In genomic region chr6:72409567-72409966, GRCm38 (mm10) we compare ENCODE assay signal across 8 mouse cellular contexts. TPM values are rescaled to one million over a fixed set of nuclear protein-coding genes. Genes with fewer than 3 reads are reported as not detected.
DNase-seq lines count a peak whose midpoint lies in the region; ATAC-seq and TF ChIP-seq lines count a peak whose summit lies in the region.

No protein-coding gene starts in this region.

- H3K4me1 ChIP-seq in hindbrain, postnatal 0 days (ENCODE audit: insufficient read depth, low read length) = peaks cover under 1% of the 10 kb centered on the region; the same call in 1 of the 2 replicates

- H3K9ac ChIP-seq in hindbrain, postnatal 0 days (replicated peaks; ENCODE audit: low read length) = no peak overlapping the region

- DNase-seq in gastrocnemius, adult 2 months = peak; percentile 64
- DNase-seq in gastrocnemius, adult 8-10 months (ENCODE audit: low spot score in 2 of 2) = no peak
- DNase-seq in testis, postnatal 10 days (ENCODE audit: low spot score) = peak; percentile 85
- DNase-seq in testis, postnatal 14 days (ENCODE audit: low spot score) = no peak
- peak; percentile 81 for DNase-seq in c-Kit-positive CD71-positive TER-119-positive erythroid progenitor cells, embryonic 14.5 days (ENCODE audit: low spot score)
- peak; percentile 89 for DNase-seq in hindbrain, postnatal 0 days (ENCODE audit: low spot score)
- DNase-seq in lung, postnatal 25 days (ENCODE audit: low spot score) = peak; percentile 62
- peak; percentile 71 for DNase-seq in thymus, postnatal 14 days

- ATAC-seq in hindbrain, postnatal 0 days = no peak

- H3K36me3 ChIP-seq in hindbrain, postnatal 0 days (ENCODE audit: insufficient read depth, low read length) = no peaks in the 10 kb centered on the region

- no peaks in the 10 kb centered on the region for H3K9me3 ChIP-seq in hindbrain, postnatal 0 days (ENCODE audit: low read length)

- H3K4me2 ChIP-seq in hindbrain, postnatal 0 days (ENCODE audit: low read depth, low read length) = no peak overlapping the region

- H3K4me3 ChIP-seq in gastrocnemius, adult 2 months = no peak overlapping the region
- H3K4me3 ChIP-seq in hindbrain, postnatal 0 days (ENCODE audit: low read length) = no peak overlapping the region

- peak; percentile 70 for TF ChIP-seq CTCF in gastrocnemius, adult 2 months (IDR thresholded peaks at IDR 0.05)
- TF ChIP-seq CTCF in hindbrain, postnatal 0 days (IDR thresholded peaks at IDR 0.05; ENCODE audit: low read depth) = peak; percentile 72

- 9% methylated on average over 3 of the region's 3 CpGs for WGBS in hindbrain, postnatal 0 days

- no peak overlapping the region for H3K27ac ChIP-seq in gastrocnemius, adult 2 months
- H3K27ac ChIP-seq in hindbrain, postnatal 0 days = no peak overlapping the region

- intact Hi-C loops in gastrocnemius, adult 2 months (cut with DNase I) = loop anchor here (5.0 to 10.0 kb wide), 2 partner anchors 127 to 225 kb away; no protein-coding TSS in a partner anchor

- H3K27me3 ChIP-seq in hindbrain, postnatal 0 days (ENCODE audit: insufficient read depth, low read length) = no peaks in the 10 kb centered on the region

RNA-seq across cellular contexts. Expression of gene Ggcx, which starts 4.5 kb away (rescaled TPM):
- total RNA-seq in gastrocnemius, adult 2 months (2021) = 10 to 100 TPM; 12.2 to 17.3 TPM
- 10 to 100 TPM; 10.3 to 13.5 (median 10.5) TPM for total RNA-seq in gastrocnemius, adult 8-10 months (2022)
- total RNA-seq in hindbrain, postnatal 0 days (2014; rRNA removed) = 14.8 and 23.6 TPM in 2 replicates
- polyA plus RNA-seq in hindbrain, postnatal 0 days (2015; fragmentation: Nextera tagmentation; extraction: Ambion mirVana) = 10.6 and 14.6 TPM in 2 replicates

RNA-seq across cellular contexts. Expression of gene Vamp8, which starts 19.1 kb away (rescaled TPM):
- total RNA-seq in gastrocnemius, adult 2 months (2021) = 10 to 100 TPM; 50.4 to 58.0 TPM
- total RNA-seq in gastrocnemius, adult 8-10 months (2022) = 10 to 100 TPM; 37.1 to 47.8 (median 45.0) TPM
- total RNA-seq in hindbrain, postnatal 0 days (2014; rRNA removed) = 7.2 and 17.4 TPM in 2 replicates
- 34.3 and 39.6 TPM in 2 replicates for polyA plus RNA-seq in hindbrain, postnatal 0 days (2015; fragmentation: Nextera tagmentation; extraction: Ambion mirVana)

RNA-seq across cellular contexts. Expression of gene Vamp5, which starts 29.3 kb away (rescaled TPM):
- total RNA-seq in gastrocnemius, adult 2 months (2021) = 100 to 1,000 TPM in 1 of 2 experiments, 10 to 100 TPM in 1; 97.5 to 102 TPM
- 100 to 1,000 TPM; 103 to 116 (median 107) TPM for total RNA-seq in gastrocnemius, adult 8-10 months (2022)
- total RNA-seq in hindbrain, postnatal 0 days (2014; rRNA removed) = 4.6 and 20.0 TPM in 2 replicates
- 11.9 and 12.9 TPM in 2 replicates for polyA plus RNA-seq in hindbrain, postnatal 0 days (2015; fragmentation: Nextera tagmentation; extraction: Ambion mirVana)

RNA-seq across cellular contexts. Expression of gene Mat2a, which starts 29.8 kb away (rescaled TPM):
- 100 to 1,000 TPM; 130 to 164 TPM for total RNA-seq in gastrocnemius, adult 2 months (2021)
- 100 to 1,000 TPM in 2 of 4 experiments, 10 to 100 TPM in 2; 78.0 to 122 (median 99.0) TPM for total RNA-seq in gastrocnemius, adult 8-10 months (2022)
- 70.5 and 105 TPM in 2 replicates for total RNA-seq in hindbrain, postnatal 0 days (2014; rRNA removed)
- polyA plus RNA-seq in hindbrain, postnatal 0 days (2015; fragmentation: Nextera tagmentation; extraction: Ambion mirVana) = 254 and 279 TPM in 2 replicates

RNA-seq across cellular contexts. Expression of gene Rnf181, which starts 42.8 kb away (rescaled TPM):
- 10 to 100 TPM; 24.9 to 26.6 TPM for total RNA-seq in gastrocnemius, adult 2 months (2021)
- total RNA-seq in gastrocnemius, adult 8-10 months (2022) = 10 to 100 TPM; 23.5 to 29.8 (median 28.0) TPM
- total RNA-seq in hindbrain, postnatal 0 days (2014; rRNA removed) = 70.6 and 72.7 TPM in 2 replicates
- polyA plus RNA-seq in hindbrain, postnatal 0 days (2015; fragmentation: Nextera tagmentation; extraction: Ambion mirVana) = 128 and 134 TPM in 2 replicates

Comparison
In these comparisons a context has a peak if more than half of its experiments do, and no peak if none do; other contexts are left out.
1. DNase-seq: peak in gastrocnemius, adult 2 months (single experiment), testis, postnatal 10 days (single experiment), c-Kit-positive CD71-positive TER-119-positive erythroid progenitor cells, embryonic 14.5 days (single experiment), hindbrain, postnatal 0 days (single experiment), lung, postnatal 25 days (single experiment) and thymus, postnatal 14 days (single experiment); none in gastrocnemius, adult 8-10 months (0 of 2) and testis, postnatal 14 days (single experiment).